Mouse (Mus musculus) hematopoietic stem cell, adult 5-6 weeks (primary cell): Measurements from ENCODE around the gene Xpnpep2. TPM values are rescaled to one million over a fixed set of nuclear protein-coding genes. Genes with fewer than 3 reads are reported as not detected.

ENCODE experiments used
- ATAC-seq, 2 experiments: fragments of 125-278 bp in 1 of 2; replicated peaks in 1 of 2; 2 replicates each; pipeline ENCODE4 v1.8.0; 2016 to 2017; ENCODE audit warnings: inconsistent platforms in 2 of 2, mild to moderate bottlenecking in 2 of 2, moderate number of reproducible peaks in 2 of 2, low read depth in 1 of 2, moderate TSS enrichment in 1 of 2; ENCODE audit not compliant: low FRiP score in 2 of 2, poor library complexity in 2 of 2, severe bottlenecking in 2 of 2, insufficient read depth in 1 of 2, low TSS enrichment in 1 of 2
- total RNA-seq: library from RNA; stranded (forward); fragments of 172-1452, 232-1000 nt; gene quantifications from 2 replicates; pipeline ENCODE4 v1.2.3, GENCODE M21; 2017

Xpnpep2 gene
- total RNA-seq, 1 experiment from 2014 or later: 0.25 TPM

DNA sequence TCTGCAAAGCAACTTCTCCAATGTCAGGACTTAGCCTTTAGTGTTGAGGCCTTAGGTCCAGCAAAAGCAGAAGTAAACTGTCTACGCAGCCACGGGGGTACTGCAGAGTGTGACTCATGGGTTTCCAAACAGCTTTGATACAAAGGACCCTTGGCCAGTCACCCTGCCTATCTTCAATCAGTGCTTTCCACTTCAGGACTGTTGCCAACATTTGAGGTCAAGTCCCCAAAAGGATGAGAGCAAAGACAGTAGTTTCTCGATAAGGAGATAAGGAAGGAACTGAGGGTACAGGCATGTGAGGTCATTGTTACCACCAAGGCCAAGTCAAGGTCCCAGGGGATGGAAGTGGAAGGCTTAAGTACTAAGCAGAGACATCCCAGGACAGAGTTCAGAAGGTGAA, 2.3 kb upstream of the Xpnpep2 start:
- ATAC-seq: peak; percentile 62 to 72; a peak in 2 of 4 replicates

DNA sequence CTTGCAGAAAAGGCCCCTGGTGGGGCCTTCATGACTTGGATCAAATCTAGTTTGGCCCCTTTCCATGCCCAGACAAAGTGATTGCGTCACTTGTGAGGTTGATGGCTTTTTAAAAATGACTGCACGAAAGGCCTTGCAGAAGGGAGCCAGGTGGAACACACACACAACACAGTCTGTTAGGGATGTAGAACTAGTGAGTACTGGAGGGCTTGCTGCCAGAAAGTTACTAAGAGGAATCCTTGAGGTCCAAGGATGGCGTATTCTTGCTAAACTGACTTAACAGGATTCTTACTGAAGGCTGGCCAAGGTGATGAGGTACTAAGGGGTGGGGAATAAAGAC, 761 bp downstream of the Xpnpep2 start:
- ATAC-seq: no peak

DNA sequence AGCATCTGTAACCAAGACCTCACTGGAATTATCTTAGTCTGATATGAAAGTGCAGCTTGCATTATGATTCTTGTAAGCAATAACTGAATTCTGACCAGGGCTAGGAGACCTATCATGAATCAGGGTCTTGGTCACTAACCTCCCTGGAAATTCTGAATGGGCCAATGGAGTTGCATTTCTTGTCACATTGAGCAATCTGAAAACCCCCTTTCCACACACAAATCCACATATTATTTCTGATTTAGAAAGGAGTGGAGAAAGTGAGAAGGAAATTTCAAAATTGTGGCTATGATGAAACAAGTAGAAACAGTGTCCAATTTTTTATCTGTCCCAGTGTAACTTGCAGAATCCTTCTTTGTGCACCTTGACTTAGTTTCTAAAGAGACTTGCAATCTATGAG, 10.8 kb downstream of the Xpnpep2 start:
- ATAC-seq: no peak

DNA sequence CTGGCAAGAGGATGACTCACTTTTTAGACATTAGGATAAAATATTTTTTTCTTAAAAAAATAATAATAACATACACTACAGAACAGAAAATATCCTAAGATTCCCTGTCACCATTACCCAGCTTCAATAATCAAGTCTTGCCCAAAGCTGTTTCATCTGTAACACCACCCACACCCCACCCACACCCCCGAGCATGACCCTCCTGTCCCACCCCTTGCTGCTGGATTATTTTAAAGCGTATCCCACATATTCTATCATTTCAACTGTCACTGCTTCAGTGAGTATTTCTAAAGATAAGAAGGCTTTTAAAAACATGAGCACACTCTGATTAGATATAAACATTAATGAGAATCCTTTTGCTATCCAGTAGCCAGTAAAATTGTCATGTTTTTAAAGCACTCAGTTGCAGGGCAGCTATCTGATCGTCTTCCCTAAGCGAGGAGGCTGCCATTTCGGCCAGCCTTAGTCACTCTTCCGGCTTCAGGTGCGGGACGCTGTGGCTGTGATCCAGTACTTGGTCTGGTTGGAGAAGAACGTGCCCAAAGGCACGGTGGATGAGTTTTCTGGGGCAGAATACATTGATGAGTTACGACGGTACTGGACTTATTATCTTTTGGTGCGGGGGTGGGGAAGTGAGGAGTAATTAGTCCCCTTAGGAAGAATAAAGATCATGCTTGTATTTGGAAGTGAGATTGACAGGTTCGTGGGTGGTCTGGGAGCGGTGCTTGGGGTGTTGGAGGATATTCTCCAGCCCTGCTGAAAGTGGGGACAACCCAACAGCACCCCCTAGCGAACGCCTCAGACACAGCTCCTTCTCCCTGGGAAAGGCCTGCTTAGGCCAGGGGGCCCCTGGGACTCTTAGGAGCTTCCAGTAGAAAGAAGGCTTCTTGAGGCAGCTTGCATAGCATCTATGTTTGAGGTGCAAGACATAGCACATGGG, 15.9 kb downstream of the Xpnpep2 start:
- peak; percentile 65 to 76; a peak in 2 of 4 replicates for ATAC-seq

DNA sequence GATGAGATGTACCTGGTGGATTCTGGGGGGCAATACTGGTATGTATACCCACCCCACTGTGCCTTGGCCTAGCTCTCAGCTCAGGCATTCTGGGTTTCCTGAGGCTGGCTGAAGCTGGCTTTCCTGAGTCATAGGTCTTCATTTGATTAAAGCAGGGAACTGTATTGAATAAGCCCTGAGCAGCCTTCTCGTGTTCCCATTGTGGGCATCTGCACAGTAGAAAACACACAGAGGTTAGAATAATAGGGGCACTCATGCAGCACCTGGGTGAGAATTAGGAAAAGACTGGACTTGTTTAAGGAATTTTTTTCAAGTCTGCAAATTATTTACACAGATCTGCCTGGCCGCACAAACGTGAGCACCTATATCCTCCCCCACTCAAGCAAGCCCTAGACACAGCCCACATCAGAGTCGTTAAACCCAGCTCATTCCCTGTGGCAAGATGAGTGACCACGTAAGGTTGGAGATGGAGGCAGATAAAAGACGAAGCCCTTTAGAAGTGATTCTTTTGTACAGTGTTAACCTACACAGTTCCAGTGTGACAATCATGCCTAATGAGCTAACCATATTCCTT, 18.5 kb downstream of the Xpnpep2 start:
- ATAC-seq: no peak

DNA sequence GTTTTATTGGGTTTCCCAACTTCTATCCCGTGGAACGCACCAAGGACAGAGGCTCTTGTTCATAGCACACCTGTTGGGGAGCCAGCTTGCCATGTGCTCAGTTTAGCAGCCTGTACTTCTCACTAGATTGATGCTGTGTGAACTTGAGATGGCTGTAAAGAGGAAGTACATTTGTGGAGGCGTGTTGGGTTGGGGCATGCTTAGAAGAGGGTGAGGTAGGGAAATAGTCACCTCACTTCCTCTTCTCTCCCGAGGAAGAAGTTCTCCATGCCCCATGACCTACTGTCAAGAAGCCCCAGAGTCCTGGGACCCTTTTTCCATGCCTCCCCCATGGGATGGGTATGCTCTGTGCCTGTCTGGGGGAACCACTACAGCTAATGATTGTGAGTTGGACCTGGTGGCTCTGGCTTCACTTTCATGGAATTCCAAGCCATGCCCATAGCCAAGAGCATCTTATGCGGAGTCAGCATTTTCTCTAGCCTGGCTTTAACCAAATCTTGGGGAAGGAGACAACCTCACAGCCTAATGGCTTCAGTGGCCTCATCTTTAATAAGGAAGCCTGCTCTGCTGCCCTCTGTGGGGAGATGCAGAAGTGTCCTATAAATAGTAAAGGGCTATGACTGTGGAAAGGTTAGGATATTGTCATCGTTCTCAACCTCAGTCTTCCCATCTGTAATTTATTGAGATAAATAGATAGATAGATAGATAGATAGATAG, 19.1 kb downstream of the Xpnpep2 start:
- peak; percentile 79 to 80 for ATAC-seq

DNA sequence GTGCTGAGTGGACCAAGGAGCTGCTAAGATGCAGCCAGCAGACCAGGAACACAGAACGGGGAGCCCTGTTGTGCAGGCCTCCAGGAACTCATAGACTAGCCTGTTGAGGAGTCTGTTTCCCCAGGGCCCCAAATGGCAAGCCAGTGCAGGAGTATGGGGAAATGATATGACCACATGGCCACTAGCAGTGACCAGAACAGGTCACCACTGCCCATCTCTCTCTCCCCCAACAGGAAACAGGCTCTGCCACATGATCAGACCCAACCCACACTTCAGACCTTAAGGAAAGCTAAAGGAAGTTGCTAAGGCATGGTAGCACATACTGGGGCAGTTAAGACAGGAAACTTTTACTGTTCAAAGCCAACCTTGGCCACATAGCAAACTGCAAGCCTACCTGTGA, 20.6 kb downstream of the Xpnpep2 start:
- ATAC-seq: no peak

DNA sequence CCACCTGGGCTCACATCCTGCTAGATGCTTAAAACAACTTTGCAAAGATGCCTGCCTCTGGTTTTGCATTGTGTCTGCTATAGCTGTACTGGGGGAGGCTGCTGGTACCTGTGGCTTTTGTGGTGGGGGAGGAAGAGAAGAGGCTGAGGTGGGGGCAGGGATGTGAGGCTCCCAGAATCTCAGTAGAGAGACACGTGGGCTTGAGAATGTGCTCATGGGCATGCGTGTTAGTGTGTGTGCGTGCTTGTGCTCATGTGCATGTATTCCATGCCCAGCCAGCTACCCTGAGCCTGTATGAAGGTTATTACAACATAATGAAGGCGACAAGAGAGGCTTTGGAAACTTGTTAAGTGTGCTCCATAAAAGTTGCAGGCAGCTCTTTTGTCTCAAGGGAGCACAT, 28.4 kb downstream of the Xpnpep2 start:
- peak in 1 of 2 experiments; percentile 57; a peak in 2 of 4 replicates for ATAC-seq

DNA sequence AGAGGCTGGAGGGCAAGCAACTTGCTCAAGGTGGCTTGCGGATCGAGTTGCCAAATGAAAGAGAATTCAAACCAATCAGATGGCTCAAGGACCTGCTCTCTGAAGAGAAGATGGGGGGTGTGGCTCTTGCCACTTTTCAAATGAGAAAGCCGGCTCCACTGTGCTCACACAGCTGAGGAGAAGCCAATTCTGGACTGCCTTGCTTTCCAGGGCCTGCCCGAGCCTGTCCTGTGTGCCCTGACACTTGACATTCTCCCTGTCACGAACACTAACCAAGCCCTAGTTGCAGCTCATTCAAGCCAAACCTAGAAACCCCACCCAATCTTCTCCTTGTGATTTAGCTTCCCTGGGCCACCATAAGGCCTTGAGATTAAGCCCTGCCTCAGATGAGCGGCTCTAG, 29.5 kb downstream of the Xpnpep2 start:
- no peak for ATAC-seq

DNA sequence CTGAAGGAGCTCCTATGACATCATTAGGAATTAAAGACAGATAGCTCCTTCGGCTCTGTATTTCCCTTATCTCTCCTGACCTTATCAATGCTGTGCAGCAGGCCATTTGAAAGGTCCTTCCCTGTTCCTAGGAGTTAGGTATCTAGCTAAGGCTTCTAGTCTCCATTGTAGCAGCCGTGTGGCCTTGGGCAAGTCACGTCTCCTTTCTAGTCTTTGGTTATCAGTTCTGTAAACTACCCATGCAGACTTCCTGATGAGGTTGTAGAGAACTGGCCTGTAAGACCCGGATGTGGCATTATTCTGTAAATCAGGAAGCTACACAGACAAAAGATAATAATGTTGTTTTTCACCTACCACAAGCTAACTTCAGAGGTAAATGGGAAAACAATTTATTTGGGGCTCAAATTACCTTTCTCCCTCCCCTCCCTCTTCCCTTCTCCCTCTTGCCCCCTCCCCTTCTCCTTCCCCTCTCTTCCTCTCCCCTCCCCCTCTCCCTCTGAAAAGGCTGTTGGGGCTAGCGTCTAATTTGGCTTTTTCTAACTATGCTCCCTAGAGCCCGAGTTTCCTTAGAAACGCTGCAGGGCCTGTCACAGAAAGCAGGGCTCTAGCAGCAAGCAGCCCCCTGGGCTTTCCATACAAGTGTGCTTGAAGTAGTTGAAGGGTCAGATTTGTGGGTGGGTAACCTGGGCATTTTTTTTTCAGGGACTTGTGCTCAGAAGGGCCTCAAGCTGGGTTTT, 30.2 kb downstream of the Xpnpep2 start:
- ATAC-seq: peak in 1 of 2 experiments; percentile 49; a peak in 1 of 4 replicates

DNA sequence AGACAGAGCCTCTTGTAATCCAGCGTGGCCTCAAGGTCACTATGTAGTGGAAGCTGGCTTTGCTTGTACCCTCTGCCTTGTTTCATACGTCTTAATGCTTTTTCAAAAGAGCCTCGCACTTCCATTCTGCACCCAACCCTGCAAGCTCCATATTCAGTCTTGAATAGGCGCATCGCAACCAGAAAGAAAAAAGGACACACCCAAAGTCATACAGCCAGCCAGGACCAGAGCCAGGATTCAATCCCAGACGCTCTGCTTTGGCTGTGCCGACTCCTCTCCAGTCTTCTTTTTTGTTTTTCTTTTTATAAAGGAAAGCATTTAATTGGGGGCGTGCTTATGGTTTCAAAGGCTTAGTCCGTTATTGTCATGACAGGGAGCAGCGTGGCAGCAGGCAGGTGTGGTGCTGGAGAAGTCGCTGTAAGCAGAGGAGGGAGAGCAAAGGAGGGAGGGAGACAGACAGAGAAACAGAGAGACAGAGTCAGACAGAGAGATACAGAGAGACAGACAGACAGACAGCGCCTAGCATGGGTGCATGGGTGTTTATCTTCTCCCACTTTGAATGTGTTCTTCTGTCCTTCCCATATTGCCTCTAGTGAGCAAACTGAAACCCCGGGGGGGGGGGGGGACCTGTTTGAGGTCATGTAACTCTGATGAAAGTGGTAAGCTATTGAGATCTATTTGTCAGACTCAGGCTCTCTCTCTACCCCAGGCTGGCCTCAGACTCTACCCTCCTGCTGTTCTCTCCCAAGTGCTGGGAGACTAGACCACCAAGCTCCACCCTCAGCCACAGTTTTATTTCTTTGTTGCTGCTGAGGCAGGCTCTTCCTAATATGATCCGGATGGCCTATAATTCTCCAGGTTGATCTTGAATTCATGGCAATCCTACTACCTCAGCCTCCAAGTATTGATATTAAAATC, 31.1 kb downstream of the Xpnpep2 start:
- ATAC-seq: no peak

DNA sequence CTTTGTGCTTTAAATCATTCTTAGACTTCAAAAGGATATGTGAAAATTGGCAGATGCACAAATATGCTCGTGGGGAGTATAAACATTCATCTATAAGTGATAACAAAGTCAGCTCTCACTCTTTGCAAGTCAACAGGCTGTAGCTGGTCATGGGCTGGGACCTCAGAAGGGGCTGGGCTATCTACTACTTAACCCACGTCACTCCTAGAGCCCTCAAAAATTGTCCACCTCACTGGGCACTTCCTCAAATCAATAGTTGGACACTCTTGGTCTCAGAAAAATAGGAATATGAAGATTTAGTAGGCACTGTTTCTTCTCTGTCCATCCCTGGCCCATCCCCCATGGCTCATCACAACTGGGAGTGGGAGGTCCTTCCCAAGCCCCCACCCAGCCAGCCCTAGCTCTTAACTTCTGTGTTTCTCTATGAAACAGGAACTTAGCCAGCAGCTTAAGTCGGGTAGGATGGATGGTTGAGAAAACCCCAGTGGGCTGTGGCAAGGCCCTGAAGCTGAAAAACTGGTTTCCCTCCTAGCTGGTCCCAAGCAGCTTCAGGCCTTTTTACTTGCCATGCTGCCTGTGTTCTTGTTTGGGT, 31.9 kb downstream of the Xpnpep2 start:
- ATAC-seq: peak in 1 of 2 experiments; percentile 42; a peak in 3 of 4 replicates

DNA sequence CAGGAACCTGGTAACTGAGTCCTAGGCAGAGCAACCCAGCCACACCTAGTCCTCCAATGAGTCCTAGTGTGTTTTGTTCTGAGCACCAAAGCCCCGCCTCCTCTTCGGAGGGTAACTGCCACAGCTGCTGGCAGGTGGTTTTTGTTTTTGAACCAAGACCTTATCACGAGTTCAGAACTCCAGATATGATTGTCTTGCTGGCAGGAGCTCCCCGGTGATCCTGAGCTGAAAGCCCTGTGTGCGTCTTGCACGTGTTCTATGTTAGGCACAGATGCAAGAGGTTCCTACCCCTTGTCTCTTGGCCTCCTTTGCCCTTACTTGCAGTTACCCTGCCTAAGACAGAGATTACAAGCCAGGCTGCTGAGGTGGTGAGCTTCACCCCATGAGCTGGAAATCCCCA, 33.0 kb downstream of the Xpnpep2 start:
- no peak for ATAC-seq

DNA sequence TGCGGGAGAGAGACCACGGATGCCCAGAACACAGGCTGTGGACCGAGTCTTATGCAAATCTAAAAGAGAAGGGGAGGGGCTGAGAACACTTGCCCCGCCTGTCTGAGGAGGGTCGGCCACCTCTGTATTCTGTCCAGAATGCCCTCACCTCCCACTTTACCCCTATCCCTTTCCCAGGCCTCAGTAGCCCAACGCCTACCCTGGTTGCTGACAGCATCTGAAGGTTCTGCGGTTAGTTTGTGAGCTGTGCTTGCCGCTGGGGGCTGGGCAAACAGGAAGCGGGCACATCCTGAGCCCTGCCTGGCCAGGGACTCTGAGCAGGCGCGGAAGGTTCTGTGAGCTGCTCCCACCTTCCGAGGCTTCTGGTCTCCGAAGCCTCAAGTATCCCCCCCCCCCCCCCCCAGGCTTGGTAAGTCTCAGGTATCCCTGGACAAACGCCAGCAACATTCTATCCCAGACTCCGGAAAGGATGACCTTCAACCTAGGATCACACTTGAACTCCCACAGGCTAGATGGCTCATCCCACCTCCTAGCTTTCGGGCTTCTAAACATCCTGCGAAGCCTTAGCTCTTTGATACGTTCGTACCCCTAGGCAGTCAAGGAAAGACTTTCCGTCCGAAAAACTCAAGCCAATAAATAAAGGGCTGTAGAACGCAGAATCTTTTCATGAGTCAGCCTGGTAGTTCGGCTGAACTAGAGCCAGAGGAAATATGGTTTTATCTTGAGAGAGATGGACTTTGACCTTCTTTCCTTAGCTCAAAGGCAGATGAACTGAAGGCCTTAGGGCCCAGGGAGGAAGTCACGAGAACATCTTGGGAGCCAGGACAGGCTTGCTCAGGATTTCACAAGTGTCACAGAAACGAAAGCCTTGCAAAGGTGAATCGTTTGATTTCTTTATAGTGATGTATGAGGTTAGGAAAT, 35.1 kb downstream of the Xpnpep2 start:
- ATAC-seq: peak; percentile 77 to 78

DNA sequence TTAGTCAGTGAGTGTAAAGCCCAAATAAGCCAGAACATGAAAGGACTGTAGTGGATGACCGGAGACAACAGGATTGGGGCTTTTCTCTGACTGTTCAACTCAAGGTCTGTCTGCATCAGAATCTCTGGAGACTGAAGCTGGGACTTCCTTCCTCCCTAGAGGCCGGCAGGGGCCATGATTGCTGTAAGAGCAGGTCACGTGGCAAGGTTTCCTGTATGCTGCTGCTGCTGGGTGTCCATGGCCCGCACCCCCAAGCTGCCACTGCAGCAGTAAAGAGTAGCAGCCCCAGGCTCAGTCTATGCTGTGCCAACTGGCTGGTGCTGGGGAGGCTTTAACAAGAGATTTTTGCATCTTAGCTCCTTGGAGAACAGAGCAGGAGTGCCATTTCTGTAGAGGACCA, 37.7 kb downstream of the Xpnpep2 start, which contains the start of gene Sash3:
Gene Sash3, plus strand, starts transcription at position 175 of the 400 bp plus-strand sequence.
- peak; percentile 76 to 87 for ATAC-seq
